Mouse (Mus musculus) midbrain, embryonic 13.5 days (tissue): ENCODE results near the gene Slc35e2. TPM values are rescaled to one million over a fixed set of nuclear protein-coding genes. Genes with fewer than 3 reads are reported as not detected.
A peak's percentile ranks its signal among the peaks of the same experiment; 100 is the strongest.

ENCODE experiments used
- ATAC-seq: fragments of 200-750 bp; cut with Nextera tagmentation; 2 replicates; pipeline ENCODE4 v1.8.0; 2017; ENCODE audit warnings: mild to moderate bottlenecking, moderate TSS enrichment, moderate library complexity
- H3K27ac ChIP-seq: fragments of 300-500 bp; sonication (generic); 2 replicates; pipeline ENCODE4 v1.5.1; 2015; ENCODE audit warnings: inconsistent platforms, mild to moderate bottlenecking, moderate library complexity
- H3K27me3 ChIP-seq: fragments of 300-500 bp; sonication (generic); 2 replicates; pipeline ENCODE4 v1.6.1; 2015; ENCODE audit warnings: mild to moderate bottlenecking, inconsistent platforms
- H3K36me3 ChIP-seq: fragments of 300-500 bp; sonication (generic); 2 replicates; pipeline ENCODE4 v1.6.1; 2015; ENCODE audit warnings: mild to moderate bottlenecking, inconsistent platforms
- H3K4me1 ChIP-seq: fragments of 300-500 bp; sonication (generic); replicated peaks from 2 replicates; pipeline ENCODE4 v1.6.1; 2015; ENCODE audit warnings: inconsistent platforms
- H3K4me2 ChIP-seq: fragments of 300-500 bp; sonication (generic); replicated peaks from 2 replicates; pipeline ENCODE4 v1.6.1; 2015; ENCODE audit warnings: moderate library complexity, mild to moderate bottlenecking, inconsistent platforms
- H3K4me3 ChIP-seq: fragments of 300-500 bp; sonication (generic); replicated peaks from 2 replicates; pipeline ENCODE4 v1.5.1; 2015; ENCODE audit warnings: mild to moderate bottlenecking, inconsistent platforms
- H3K9ac ChIP-seq: fragments of 300-500 bp; sonication (generic); replicated peaks from 2 replicates; pipeline ENCODE4 v1.6.1; 2015; ENCODE audit warnings: mild to moderate bottlenecking, inconsistent platforms
- H3K9me3 ChIP-seq: fragments of 300-500 bp; sonication (generic); 2 replicates; pipeline ENCODE4 v1.6.1; 2016; ENCODE audit warnings: mild to moderate bottlenecking, inconsistent platforms
- WGBS: fragments of 180-500 bp; shearing (Covaris S2); methylation state at CpG from one replicate; pipeline ENCODE4 v1.1.7; 2015; 5-methylcytosine and 5-hydroxymethylcytosine counted together
- polyA plus RNA-seq: library from polyadenylated mRNA; unstranded; fragments of >200 nt; fragmentation: Nextera tagmentation; extraction: Ambion mirVana; gene quantifications from 2 replicates; pipeline ENCODE4 v1.2.1, GENCODE M21; 2015

Gene Slc35e2
- polyA plus RNA-seq, 1 experiment from 2014 or later, result 16.5 TPM

GRCm38 (mm10) chr4:155578336-155579125, 22.7 kb upstream of the Slc35e2 start:
- no peak overlapping the region for H3K4me2 ChIP-seq
- no peaks in the 10 kb centered on the region for H3K9me3 ChIP-seq
- no peak overlapping the region for H3K27ac ChIP-seq
- H3K9ac ChIP-seq, result no peak overlapping the region
- H3K4me3 ChIP-seq, result no peak overlapping the region
- WGBS, result 89% methylated on average over 7 of the region's 7 CpGs
- no peak for ATAC-seq
- no peaks in the 10 kb centered on the region for H3K27me3 ChIP-seq
- no peaks in the 10 kb centered on the region for H3K4me1 ChIP-seq
- peaks cover 61% of the 10 kb centered on the region for H3K36me3 ChIP-seq

- no peaks in the 10 kb centered on the region for H3K9me3 ChIP-seq
- no peaks in the 10 kb centered on the region for H3K27me3 ChIP-seq
- no peak overlapping the region for H3K4me2 ChIP-seq
- H3K9ac ChIP-seq, result no peak overlapping the region
- H3K4me3 ChIP-seq, result no peak overlapping the region
- H3K27ac ChIP-seq, result no peak overlapping the region
- no peak for ATAC-seq
- H3K4me1 ChIP-seq, result no peaks in the 10 kb centered on the region
- WGBS, result 16% methylated on average over 1 of the region's 1 CpGs
- H3K36me3 ChIP-seq, result peaks cover 78% of the 10 kb centered on the region
Measured at GRCm38 (mm10) chr4:155580420-155580819, 20.8 kb upstream of the Slc35e2 start.

GRCm38 (mm10) chr4:155582279-155582905, 18.8 kb upstream of the Slc35e2 start:
- H3K36me3 ChIP-seq, result peaks cover 83% of the 10 kb centered on the region
- WGBS, result 94% methylated on average over 6 of the region's 6 CpGs
- H3K9me3 ChIP-seq, result no peaks in the 10 kb centered on the region
- no peaks in the 10 kb centered on the region for H3K27me3 ChIP-seq
- no peak for ATAC-seq
- no peak overlapping the region for H3K27ac ChIP-seq
- no peaks in the 10 kb centered on the region for H3K4me1 ChIP-seq
- H3K4me3 ChIP-seq, result no peak overlapping the region
- H3K4me2 ChIP-seq, result no peak overlapping the region
- no peak overlapping the region for H3K9ac ChIP-seq

- Histone ChIP-seq H3K9ac (no peak overlapping the region), H3K36me3 (peaks cover 66% of the 10 kb centered on the region)
- 95% methylated on average over 5 of the region's 5 CpGs for WGBS
Measured at GRCm38 (mm10) chr4:155589356-155589755, 11.9 kb upstream of the Slc35e2 start.

GRCm38 (mm10) chr4:155591012-155591719, 10.1 kb upstream of the Slc35e2 start:
- no peaks in the 10 kb centered on the region for H3K27me3 ChIP-seq
- H3K27ac ChIP-seq, result no peak overlapping the region
- no peak overlapping the region for H3K4me2 ChIP-seq
- H3K9ac ChIP-seq, result no peak overlapping the region
- WGBS, result 92% methylated on average over 7 of the region's 7 CpGs
- H3K4me3 ChIP-seq, result no peak overlapping the region
- ATAC-seq, result no peak
- no peaks in the 10 kb centered on the region for H3K9me3 ChIP-seq
- no peaks in the 10 kb centered on the region for H3K4me1 ChIP-seq
- H3K36me3 ChIP-seq, result peaks cover 48% of the 10 kb centered on the region

More at GRCm38 (mm10) chr4:155589356-155589755, 11.9 kb upstream of the Slc35e2 start:
- Histone ChIP-seq H3K27ac (no peak overlapping the region), H3K4me2 (no peak overlapping the region), H3K27me3 (no peaks in the 10 kb centered on the region), H3K9me3 (no peaks in the 10 kb centered on the region), H3K4me1 (no peaks in the 10 kb centered on the region), H3K4me3 (no peak overlapping the region)
- no peak for ATAC-seq

- Histone ChIP-seq H3K27me3 (no peaks in the 10 kb centered on the region), H3K9ac (no peak overlapping the region), H3K4me1 (no peaks in the 10 kb centered on the region), H3K36me3 (peaks cover 23% of the 10 kb centered on the region), H3K9me3 (no peaks in the 10 kb centered on the region), H3K4me3 (no peak overlapping the region), H3K27ac (no peak overlapping the region), H3K4me2 (no peak overlapping the region)
- ATAC-seq, result no peak
- 60% methylated on average over 1 of the region's 1 CpGs for WGBS
Measured at GRCm38 (mm10) chr4:155593780-155594179, 7.4 kb upstream of the Slc35e2 start.

GRCm38 (mm10) chr4:155595777-155596176, 5.4 kb upstream of the Slc35e2 start:
- peaks cover 4% of the 10 kb centered on the region; the same call in 1 of the 2 replicates for H3K36me3 ChIP-seq
- H3K4me1 ChIP-seq, result 0 out of 2 replicates have a peak, but pooled peaks cover 8% of the 10 kb centered on the region
- H3K4me2 ChIP-seq, result no peak overlapping the region
- no peaks in the 10 kb centered on the region for H3K27me3 ChIP-seq
- WGBS, result 85% methylated on average over 3 of the region's 3 CpGs
- no peak overlapping the region for H3K4me3 ChIP-seq
- no peak overlapping the region for H3K9ac ChIP-seq
- no peaks in the 10 kb centered on the region for H3K9me3 ChIP-seq
- no peak overlapping the region for H3K27ac ChIP-seq
- ATAC-seq, result no peak

- no peak overlapping the region for H3K27ac ChIP-seq
- 0 out of 2 replicates have a peak, but pooled peaks cover 8% of the 10 kb centered on the region for H3K4me1 ChIP-seq
- no peaks in the 10 kb centered on the region for H3K9me3 ChIP-seq
- H3K9ac ChIP-seq, result no peak overlapping the region
- H3K4me2 ChIP-seq, result no peak overlapping the region
- no peaks in the 10 kb centered on the region for H3K36me3 ChIP-seq
- no peak overlapping the region for H3K4me3 ChIP-seq
- H3K27me3 ChIP-seq, result no peaks in the 10 kb centered on the region
- WGBS, result 81% methylated on average over 5 of the region's 5 CpGs
- no peak for ATAC-seq
Measured at GRCm38 (mm10) chr4:155596606-155597005, 4.6 kb upstream of the Slc35e2 start.

- WGBS, result 32% methylated on average over 19 of the region's 20 CpGs
Measured at GRCm38 (mm10) chr4:155598536-155598935, 2.7 kb upstream of the Slc35e2 start.

GRCm38 (mm10) chr4:155599901-155600825, 1.1 kb upstream of the Slc35e2 start:
- peak overlapping the region; percentile 96 for H3K4me2 ChIP-seq
- H3K27ac ChIP-seq, result peak overlapping the region; percentile 99
- H3K36me3 ChIP-seq, result peaks cover 14% of the 10 kb centered on the region
- H3K4me3 ChIP-seq, result peak overlapping the region; percentile 97
- H3K9ac ChIP-seq, result peak overlapping the region; percentile 71; the same call in 1 of the 2 replicates
- no peak for ATAC-seq
- 89% methylated on average over 11 of the region's 11 CpGs for whole genome bisulfite sequencing
- H3K27me3 ChIP-seq, result no peaks in the 10 kb centered on the region
- peaks cover 24% of the 10 kb centered on the region for H3K4me1 ChIP-seq
- H3K9me3 ChIP-seq, result no peaks in the 10 kb centered on the region

More at GRCm38 (mm10) chr4:155598536-155598935, 2.7 kb upstream of the Slc35e2 start:
- no peak overlapping the region for H3K27ac ChIP-seq
- H3K9ac ChIP-seq, result no peak overlapping the region
- no peaks in the 10 kb centered on the region for H3K9me3 ChIP-seq
- no peak overlapping the region for H3K4me2 ChIP-seq
- H3K4me3 ChIP-seq, result no peak overlapping the region
- no peaks in the 10 kb centered on the region for H3K27me3 ChIP-seq
- no peak for ATAC-seq
- H3K36me3 ChIP-seq, result peaks cover 8% of the 10 kb centered on the region; the same call in 1 of the 2 replicates
- H3K4me1 ChIP-seq, result peaks cover 24% of the 10 kb centered on the region

- Histone ChIP-seq H3K9ac (peak overlapping the region; percentile 99), H3K4me1 (peaks cover 24% of the 10 kb centered on the region), H3K4me3 (peak overlapping the region; percentile 97), H3K9me3 (no peaks in the 10 kb centered on the region), H3K27ac (peak overlapping the region; percentile 99), H3K4me2 (peak overlapping the region; percentile 96), H3K27me3 (no peaks in the 10 kb centered on the region), H3K36me3 (peaks cover 23% of the 10 kb centered on the region)
- WGBS, result under 1% methylated on average over 31 of the region's 31 CpGs
- ATAC-seq, result no peak
Measured at GRCm38 (mm10) chr4:155601997-155602456, 811 bp downstream of the Slc35e2 start.
